ENCODE assay signal across 18 mouse cellular contexts in the genomic region with DNA sequence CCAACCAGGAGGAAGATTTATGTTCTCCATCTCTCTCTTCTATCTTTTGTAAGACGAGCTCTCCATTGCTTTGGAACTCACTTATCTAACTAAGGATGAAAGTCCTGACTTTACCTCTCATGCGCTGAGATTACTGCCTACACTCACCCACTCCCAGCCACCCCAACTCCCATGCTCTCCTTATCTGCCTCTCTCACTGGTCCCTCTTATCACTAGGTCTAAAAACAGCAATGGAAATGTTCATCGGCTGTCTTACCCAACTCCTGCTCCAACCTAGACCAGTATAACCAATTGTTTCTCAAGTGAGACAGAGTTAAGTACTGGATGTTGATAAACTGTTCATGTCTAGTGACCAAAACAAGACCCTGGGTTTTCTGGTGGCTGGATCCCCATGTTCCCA. TPM values are rescaled to one million over a fixed set of nuclear protein-coding genes. Genes with fewer than 3 reads are reported as not detected.
DNase-seq lines count a peak whose midpoint lies in the region; ATAC-seq lines count a peak whose summit lies in the region.
"Had no signal": no experiment of that assay in that cellular context is flagged by ENCODE, and none has a peak within 500 bp of the region (broad histone marks: within the 10 kb centered on the region; RNA-seq: fewer than 3 reads in every experiment).

No protein-coding gene starts in this region.

- ATAC-seq in heart, embryonic 12.5 days (ENCODE audit: insufficient number of reproducible peaks, low FRiP score), result no peak
- ATAC-seq in heart, embryonic 13.5 days (ENCODE audit: extremely low read depth, insufficient number of reproducible peaks, low FRiP score, low TSS enrichment), result no peak
- ATAC-seq in liver, embryonic 12.5 days, result peak; percentile 83
- ATAC-seq in megakaryocyte-erythroid progenitor cell, adult 5-6 weeks (replicated peaks; ENCODE audit: low FRiP score, low TSS enrichment, poor library complexity, severe bottlenecking), result peak; percentile 74
- ATAC-seq: forebrain, embryonic 13.5 days; midbrain, embryonic 15.5 days; Patski had no signal

- intact Hi-C loops in heart, postnatal 25 days (cut with DNase I), result no loop called here

- H3K27me3 ChIP-seq in heart, embryonic 12.5 days (replicated peaks), result no peaks in the 10 kb centered on the region
- no peaks in the 10 kb centered on the region for H3K27me3 ChIP-seq in heart, embryonic 13.5 days (replicated peaks)
- no peaks in the 10 kb centered on the region for H3K27me3 ChIP-seq in liver, embryonic 12.5 days (replicated peaks)
- H3K27me3 ChIP-seq: forebrain, embryonic 13.5 days; midbrain, embryonic 15.5 days; Patski had no signal

- H3K36me3 ChIP-seq in heart, embryonic 12.5 days, result peaks cover 58% of the 10 kb centered on the region
- peaks cover 87% of the 10 kb centered on the region for H3K36me3 ChIP-seq in heart, embryonic 13.5 days
- H3K36me3 ChIP-seq in liver, embryonic 12.5 days, result peaks cover 79% of the 10 kb centered on the region

- 20% methylated on average over 3 of the region's 3 CpGs for WGBS in heart, embryonic 12.5 days
- 12% methylated on average over 3 of the region's 3 CpGs for WGBS in heart, embryonic 13.5 days
- 28% methylated on average over 3 of the region's 3 CpGs for WGBS in liver, embryonic 12.5 days (ENCODE audit: insufficient replicate concordance)

- no peaks in the 10 kb centered on the region for H3K9me3 ChIP-seq in heart, embryonic 12.5 days (replicated peaks)
- no peaks in the 10 kb centered on the region for H3K9me3 ChIP-seq in heart, embryonic 13.5 days
- H3K9me3 ChIP-seq in liver, embryonic 12.5 days (replicated peaks), result no peaks in the 10 kb centered on the region
- H3K9me3 ChIP-seq: forebrain, embryonic 13.5 days; hindbrain, embryonic 10.5 days; midbrain, embryonic 15.5 days had no signal

- H3K9ac ChIP-seq in heart, embryonic 12.5 days, result no peak overlapping the region
- H3K9ac ChIP-seq in heart, embryonic 13.5 days, result no peak overlapping the region
- no peak overlapping the region for H3K9ac ChIP-seq in liver, embryonic 12.5 days
- H3K9ac ChIP-seq: forebrain, embryonic 13.5 days; midbrain, embryonic 15.5 days had no signal

- peak overlapping the region; percentile 36 for H3K4me2 ChIP-seq in heart, embryonic 12.5 days
- H3K4me2 ChIP-seq in heart, embryonic 13.5 days, result no peak overlapping the region
- H3K4me2 ChIP-seq in liver, embryonic 12.5 days, result no peak overlapping the region
- H3K4me2 ChIP-seq: forebrain, embryonic 13.5 days; midbrain, embryonic 15.5 days had no signal

- peaks cover 14% of the 10 kb centered on the region for H3K4me1 ChIP-seq in heart, embryonic 12.5 days (replicated peaks)
- peaks cover 19% of the 10 kb centered on the region for H3K4me1 ChIP-seq in heart, embryonic 13.5 days
- H3K4me1 ChIP-seq in liver, embryonic 12.5 days, result peaks cover 7% of the 10 kb centered on the region
- H3K4me1 ChIP-seq: forebrain, embryonic 13.5 days; hindbrain, embryonic 10.5 days; midbrain, embryonic 15.5 days had no signal

- peak overlapping the region; percentile 62 for H3K27ac ChIP-seq in heart, embryonic 12.5 days (ENCODE audit: poor library complexity, severe bottlenecking)
- peak overlapping the region; percentile 60 for H3K27ac ChIP-seq in heart, embryonic 13.5 days (replicated peaks)
- no peak overlapping the region for H3K27ac ChIP-seq in liver, embryonic 12.5 days
- H3K27ac ChIP-seq: forebrain, embryonic 13.5 days; hindbrain, embryonic 10.5 days; kidney, postnatal 0 days; midbrain, embryonic 15.5 days had no signal

- H3K4me3 ChIP-seq in heart, embryonic 12.5 days, result no peak overlapping the region
- H3K4me3 ChIP-seq in heart, embryonic 13.5 days, result no peak overlapping the region
- no peak overlapping the region for H3K4me3 ChIP-seq in liver, embryonic 12.5 days
- H3K4me3 ChIP-seq: forebrain, embryonic 13.5 days; hindbrain, embryonic 10.5 days; midbrain, embryonic 15.5 days; myocyte had no signal

- no peak for DNase-seq in heart, postnatal 25 days (ENCODE audit: low spot score)
- DNase-seq in urinary bladder, postnatal 4 days (ENCODE audit: low spot score in 2 of 2), result no peak
- DNase-seq in adrenal gland, adult 18-20 months (ENCODE audit: low spot score in 2 of 2), result no peak
- DNase-seq: adrenal gland, postnatal 10 days; cerebellum, adult 2 months; gastrocnemius, postnatal 14 days; kidney, adult 18-20 months; thymus, postnatal 25 days had no signal

RNA-seq across cellular contexts. Expression of a gene that starts 51.7 kb away (rescaled TPM):
- 369 and 385 TPM in 2 replicates for polyA plus RNA-seq in heart, embryonic 12.5 days (2016; fragmentation: Nextera tagmentation; extraction: Ambion mirVana)
- 10 to 100 TPM; 28.8 to 29.1 TPM for total RNA-seq in heart, postnatal 25 days (2021)
- polyA plus RNA-seq in heart, embryonic 13.5 days (2015; fragmentation: Nextera tagmentation; extraction: Ambion mirVana), result 319 and 368 TPM in 2 replicates
- polyA plus RNA-seq in liver, embryonic 12.5 days (2016; fragmentation: Nextera tagmentation; extraction: Ambion mirVana), result 254 and 292 TPM in 2 replicates
- 64.8 and 88.3 TPM in 2 replicates for total RNA-seq in megakaryocyte-erythroid progenitor cell, adult 5-6 weeks (2014; fragmentation: Nextera tagmentation)
- total RNA-seq in megakaryocyte-erythroid progenitor cell, adult 5-6 weeks (2017), result 72.8 and 122 TPM in 2 replicates
- total RNA-seq in adrenal gland, adult 18-20 months (2021), result 100 to 1,000 TPM; 150 to 167 TPM

Comparison
In these comparisons a context has a peak if more than half of its experiments do, and no peak if none do; other contexts are left out.
1. ATAC-seq: peak in liver, embryonic 12.5 days (single experiment) and megakaryocyte-erythroid progenitor cell, adult 5-6 weeks (single experiment); none in heart, embryonic 12.5 days (single experiment) and heart, embryonic 13.5 days (single experiment).